Mouse (Mus musculus) layer of hippocampus, adult 9-11 months (tissue): ENCODE results near the gene Hmces.

Experiments used
- DNase-seq: peaks from one replicate; pipeline ENCODE4 v3.0.0; 2022

The Hmces gene

DNA sequence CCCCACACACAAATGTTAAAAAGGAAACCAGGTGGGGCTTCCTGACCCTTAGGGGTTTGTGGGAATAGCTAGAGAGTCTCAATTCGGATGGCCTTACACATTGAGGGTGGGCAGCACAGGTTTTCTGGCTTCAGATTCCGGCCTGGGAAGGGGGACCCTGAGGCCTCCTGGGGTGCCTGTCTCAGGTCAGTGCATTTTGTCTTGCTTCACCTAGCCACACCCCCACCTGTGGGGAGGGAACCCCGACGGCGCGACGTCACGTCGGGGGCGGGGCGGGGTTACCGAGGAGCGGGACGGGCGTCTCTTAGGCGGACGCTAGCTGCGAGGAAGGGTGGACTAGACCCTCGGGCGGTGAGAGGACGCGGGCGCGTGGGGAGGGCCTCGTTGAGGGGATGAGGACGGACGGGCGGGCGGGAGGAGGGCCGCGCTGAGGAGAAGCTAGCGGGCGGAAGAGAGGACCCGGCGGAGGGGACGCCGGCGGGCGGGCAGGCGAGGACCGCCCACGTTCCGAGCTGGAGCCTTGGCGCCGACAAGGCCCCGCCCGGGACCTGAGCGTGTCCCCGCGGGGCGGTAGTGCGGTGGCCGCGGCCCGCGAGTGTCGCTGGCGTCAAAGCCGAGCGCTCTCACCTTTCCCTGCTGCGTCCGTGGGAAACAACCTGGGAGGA lies at the start of gene Hmces:
Gene Hmces (plus strand): TSS at position 275 of the 665 bp plus-strand sequence.
- peak; percentile 44 for DNase-seq

DNA sequence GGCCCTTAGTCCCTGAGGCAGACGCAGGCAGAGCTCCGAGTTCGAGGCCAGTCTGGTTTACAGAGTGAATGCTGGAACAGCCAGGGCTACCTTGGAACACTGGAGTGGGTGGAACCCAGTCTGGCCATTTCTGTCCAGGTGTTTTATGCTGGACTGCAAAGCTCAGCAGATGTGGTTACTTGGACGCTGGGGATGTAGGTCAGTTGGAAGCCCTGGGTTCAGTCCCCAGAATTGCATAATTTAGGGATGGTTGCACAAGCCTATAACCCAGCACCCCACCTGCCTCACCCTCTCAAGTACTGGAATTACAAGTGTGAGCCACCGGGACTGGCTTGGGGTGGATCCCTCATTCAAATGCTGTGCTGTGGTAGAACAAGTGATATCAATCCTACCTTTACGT lies 47.5 kb upstream of the Hmces start:
- DNase-seq = no peak

DNA sequence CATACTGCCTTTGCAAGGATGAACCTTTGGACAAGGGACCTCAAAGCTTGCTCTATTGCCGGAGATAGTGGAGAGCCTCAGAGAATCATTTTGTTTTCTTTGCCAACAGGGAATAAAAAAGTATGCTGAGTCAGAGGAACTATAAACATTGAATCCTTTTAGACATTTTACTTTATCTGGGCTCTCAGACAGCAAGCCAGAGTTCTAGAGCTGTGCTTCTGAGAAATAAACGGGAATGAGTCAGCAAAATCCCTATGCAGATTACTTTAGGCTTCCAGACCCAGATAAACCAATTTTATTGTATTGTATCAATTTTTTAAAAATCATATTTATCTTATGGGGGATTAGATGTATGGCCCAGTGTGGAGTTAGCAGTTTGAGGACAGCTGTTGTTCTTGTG lies 46.5 kb upstream of the Hmces start:
- DNase-seq = no peak

DNA sequence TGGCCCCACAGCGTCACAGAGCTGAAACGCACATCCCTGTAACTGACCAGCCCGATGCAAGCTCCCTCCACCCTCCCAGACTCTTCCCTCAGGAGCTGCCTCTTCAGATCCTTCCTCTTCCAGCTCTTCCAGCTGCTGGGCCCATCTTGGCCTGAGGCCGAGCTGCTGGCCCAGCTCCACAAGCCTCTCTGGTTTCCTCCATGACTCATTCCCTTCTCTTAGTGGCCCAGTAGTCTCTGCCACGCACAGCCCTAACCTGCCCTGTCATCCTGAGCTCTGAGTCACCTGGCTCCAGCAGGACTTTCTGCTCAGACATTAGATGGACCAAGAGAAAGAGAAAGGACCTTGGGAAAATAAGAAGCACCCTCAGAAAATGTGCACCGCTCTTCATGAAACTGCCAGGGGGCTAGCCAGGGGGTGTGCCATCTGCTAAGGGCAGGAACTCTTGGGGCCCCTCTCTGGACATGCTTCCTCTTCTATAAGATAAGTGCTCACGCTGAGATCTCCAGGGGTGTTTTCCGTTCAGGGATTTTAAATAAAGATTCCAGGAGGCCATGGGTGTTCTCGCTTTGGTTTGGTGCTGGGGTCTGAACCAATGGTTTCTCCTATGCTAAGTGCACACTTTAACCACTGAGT lies 44.7 kb upstream of the Hmces start:
- no peak for DNase-seq

DNA sequence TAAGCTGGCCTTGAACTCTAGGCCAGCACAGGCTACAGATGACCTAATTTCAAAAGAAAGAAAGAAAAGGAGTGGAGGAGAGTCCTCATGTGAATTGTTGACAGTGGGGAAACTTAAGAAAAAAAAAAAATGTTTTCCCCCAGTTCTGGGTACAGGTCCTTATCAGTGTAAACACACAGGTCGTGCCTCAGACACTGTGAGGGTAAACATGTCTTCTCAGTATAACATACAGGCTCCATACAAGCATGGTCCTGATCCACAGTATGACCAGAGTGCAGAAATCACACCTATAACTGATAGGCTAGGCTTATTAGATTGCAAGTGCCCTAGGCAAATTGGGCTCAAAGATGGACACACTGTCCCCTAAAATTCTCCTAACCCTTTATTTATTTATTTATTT lies 43.3 kb upstream of the Hmces start:
- no peak for DNase-seq

DNA sequence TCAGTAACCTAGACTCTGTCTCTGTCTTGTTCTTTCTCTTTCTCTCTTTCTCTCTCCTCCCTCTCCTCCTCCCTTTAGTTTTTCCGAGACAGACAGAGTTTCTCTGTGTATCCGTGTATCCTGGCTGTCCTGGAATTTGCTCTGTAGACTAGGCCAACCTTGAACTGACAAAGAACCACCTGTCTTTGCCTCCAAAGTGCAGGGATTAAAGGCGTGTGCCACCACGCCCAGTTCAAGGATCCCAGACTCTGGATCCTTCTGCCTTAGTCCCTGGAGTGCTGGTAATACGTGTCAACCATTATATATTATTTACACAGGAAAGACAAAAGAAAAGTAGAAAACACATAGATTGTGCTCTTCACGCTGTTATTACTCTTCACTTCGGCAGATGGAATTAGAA lies 42.5 kb upstream of the Hmces start:
- DNase-seq = no peak

DNA sequence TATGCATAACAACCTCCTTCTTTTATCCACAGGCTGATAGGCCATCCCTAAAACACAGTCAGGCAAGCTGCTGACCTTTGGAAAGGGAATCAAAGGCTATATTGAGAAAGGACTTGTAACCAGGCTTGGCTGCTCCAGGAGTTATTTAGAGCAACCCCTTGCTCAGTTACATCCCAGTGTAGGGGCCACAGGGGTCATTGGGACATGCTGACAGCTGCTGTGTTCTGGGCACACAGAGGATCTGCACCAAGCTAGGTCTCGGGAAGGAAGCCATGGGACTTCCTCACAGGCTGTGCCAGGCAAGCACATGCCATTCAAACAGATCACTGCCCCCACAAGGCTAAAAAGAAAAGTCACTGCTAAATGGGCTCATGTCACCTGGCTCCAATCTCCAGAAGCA lies 40.6 kb upstream of the Hmces start:
- DNase-seq = no peak

DNA sequence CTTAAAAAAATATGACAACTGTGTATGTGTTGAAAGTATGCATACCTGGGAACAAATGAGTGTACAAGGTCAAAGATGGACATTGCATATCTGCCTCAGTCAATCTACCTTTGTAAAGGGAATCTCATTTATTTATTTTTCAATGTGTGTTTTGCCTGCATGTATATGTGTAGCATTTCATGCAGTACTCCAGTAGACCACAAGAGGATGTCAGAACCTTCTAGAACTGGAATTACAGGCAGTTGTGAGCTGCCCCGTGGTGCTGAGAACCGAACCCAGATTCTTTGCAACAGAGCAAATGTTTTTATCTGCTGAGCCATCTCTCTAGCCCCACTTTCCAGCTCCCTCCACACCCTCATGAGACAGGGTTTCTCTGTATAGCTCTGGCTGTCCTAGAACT lies 39.8 kb upstream of the Hmces start:
- DNase-seq = no peak

DNA sequence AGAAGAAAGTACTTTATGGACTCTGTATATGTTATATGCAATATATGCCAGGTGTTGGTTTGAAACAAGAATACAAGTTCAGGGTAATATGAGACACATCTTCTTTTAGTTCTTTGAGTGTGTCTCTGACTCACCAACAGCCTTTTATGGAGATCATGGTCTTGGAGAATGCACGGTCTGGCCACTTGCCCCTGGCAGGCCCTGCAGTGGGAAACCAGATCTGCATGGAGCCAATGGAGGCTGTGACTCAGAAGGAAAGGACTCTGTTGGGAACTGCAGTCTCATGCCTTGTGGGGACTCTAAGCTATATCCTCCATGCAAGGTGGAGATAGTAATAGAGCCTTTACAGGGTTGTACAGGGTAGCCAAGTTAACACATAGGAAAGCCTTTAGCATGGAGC lies 38.7 kb upstream of the Hmces start:
- DNase-seq = no peak

DNA sequence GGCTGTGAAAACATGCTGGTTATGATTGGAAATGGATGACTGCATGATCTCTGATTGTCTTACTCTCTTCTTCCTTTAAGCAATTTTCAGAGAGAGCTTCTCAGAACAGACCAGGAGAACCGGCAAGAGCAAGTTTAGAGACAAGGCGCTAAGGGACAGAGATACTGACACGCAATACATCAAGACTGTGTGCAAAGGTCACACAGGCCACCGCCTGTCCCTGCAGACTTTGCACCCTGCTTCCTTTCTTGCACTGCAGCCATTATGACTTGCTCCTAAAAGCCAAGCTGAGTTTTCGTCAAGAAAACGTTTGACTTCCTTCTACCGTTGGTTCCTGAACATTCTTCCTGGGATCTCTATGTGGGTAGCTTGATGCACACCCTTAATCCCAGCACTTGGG lies 38.2 kb upstream of the Hmces start:
- no peak for DNase-seq

DNA sequence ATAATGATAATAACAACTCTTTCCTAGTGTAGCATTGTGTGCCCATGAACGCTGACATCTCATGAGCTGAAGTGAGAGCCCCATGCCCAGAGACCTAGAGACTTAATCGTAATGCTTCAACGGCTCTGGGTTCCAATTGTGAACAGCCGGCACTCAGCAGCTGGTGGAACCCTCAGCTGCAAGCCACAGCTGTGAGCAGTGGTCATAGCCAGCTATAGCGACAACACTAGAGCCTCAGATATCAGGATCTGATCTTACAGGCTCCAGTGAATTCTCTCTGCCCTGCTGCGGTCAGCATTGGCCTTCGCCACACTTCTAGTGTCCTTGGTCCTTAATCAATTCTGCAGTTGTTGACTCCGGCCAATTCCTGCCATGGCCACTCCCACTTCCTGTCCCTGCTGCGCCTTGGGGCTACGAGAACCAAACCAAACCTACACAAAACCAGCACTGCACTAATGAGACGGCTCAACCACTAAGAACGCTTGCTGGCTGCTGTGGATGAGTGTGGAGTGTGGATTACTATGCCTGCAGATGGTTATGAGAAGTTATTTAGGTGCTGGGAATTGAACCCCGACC lies 37.6 kb upstream of the Hmces start:
- DNase-seq = no peak

DNA sequence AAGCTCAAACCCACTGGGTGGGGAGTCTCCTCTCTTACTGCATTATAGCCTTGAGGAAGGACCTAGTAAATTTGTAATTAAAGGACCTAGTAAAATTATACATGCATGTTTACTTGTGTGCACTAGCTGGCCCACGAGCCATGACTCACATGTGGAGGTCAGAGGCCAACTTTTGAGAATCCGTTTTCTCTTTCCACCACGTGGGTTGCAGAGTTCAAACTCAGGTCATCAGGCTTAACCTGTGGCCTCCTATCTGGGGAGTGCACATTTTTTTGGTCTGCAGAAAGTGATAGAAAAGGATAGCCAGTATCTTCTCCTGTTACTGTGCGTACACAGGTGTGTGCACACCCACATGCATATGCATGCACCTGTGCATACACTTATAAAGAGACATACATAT lies 34.7 kb upstream of the Hmces start:
- DNase-seq = no peak

DNA sequence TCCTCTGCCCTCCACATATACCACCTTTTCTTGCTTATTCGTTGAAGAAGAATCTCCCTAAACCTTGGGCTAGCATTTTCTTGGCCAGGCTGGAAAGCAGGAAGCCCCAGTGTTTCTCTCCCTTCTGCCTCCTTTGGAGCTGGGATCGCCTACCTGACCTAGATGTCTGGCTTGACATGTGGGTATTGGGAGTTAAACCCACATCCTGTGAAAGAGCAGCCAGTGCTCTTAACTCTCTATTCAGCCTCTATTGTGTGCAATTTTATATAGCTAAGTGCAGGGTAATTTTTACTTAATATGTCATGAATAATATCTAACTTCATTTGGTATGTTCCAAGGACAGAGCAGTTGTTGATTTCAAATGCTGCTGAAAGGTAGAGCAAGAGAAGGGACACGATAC lies 34.1 kb upstream of the Hmces start:
- no peak for DNase-seq

DNA sequence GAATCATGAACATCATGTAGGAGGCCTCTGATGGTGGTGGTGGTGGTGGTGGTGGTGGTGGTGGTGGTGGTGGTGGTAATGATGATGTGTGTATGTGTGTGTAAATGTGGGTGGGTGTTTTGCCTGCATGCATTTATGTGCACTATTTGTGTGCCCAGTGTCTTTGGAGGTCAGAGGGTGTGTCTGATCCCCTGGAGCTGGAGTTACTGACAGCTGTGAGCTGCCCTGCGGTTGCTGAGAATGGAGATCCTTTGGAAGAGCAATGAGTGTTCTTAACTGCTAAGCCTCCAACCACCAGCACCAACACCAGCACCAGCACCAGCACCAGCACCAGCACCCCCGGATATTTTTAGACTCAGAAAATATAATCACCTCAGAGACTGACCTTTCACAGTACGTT lies 31.5 kb upstream of the Hmces start:
- no peak for DNase-seq

DNA sequence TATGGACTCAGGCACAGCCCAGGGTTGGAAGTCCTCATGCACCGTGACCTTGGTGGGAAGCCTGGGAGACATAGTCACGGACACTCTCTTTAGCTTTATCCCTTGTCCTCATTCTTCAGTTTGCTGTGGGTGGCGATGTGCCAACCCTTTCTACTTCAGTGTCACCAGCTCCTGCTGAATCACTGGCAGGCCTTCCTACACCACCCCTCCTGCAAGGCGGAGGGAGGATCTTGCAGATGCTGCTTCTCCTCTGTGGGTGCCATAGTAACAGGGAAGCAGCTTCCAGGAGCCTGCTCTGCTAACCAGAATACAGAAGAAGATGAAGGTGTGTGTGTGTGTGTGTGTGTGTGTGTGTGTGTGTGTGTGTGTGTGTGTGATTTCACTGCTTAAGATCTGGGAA lies 30.9 kb upstream of the Hmces start:
- peak; percentile 87 for DNase-seq

DNA sequence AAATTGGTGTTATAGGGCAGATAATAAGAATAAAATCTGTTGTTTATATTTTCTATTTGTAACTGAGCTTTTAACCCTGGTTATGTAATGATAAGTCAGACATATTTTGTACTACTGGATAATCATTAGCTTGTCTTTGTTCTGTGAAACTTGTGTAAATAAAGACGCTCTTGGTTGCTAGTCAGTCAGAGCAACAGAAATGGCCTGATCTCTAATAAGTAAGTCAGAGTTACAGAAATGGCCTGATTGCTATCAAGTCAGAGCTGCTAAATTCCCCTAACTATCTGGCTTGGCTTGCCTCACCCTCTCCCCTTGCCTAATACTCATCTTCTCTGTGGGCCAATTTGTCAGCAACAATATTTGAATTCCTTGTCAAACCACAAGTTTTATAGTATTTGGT lies 27.0 kb upstream of the Hmces start:
- no peak for DNase-seq

DNA sequence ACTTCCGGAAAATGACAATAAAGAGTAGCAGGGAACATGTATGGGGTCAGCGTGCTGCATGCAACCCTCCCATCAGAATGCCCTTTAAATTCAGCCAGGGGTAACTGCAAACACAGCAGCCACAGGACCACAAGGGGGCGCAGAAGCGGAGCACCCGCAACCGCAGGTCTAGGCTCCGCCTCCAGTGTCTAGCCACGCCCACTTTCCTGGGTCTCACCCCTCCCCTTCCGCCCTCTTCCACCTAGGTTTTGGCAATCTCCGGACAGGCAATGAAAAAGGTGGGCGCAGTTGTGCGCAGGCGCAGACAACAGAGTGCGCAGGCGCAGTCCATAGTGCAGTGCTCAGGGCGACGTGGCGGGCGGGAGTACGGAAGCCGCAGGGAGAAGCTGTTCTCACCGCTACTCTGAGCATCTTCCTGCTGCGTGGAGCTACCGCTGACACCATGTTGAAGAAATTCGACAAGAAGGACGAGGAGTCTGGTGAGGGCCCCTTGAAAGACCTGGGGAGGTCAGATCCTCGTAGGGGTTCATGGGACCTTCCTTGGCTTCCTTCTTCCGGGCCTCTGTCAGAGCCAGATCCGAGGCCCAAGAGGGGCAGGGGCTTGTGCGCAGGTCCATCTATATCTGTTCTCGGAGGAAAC lies 26.0 kb upstream of the Hmces start, which contains the start of gene Copg1:
Gene Copg1 (plus strand): TSS at position 221 of the 640 bp plus-strand sequence.
- DNase-seq = peak; percentile 99

DNA sequence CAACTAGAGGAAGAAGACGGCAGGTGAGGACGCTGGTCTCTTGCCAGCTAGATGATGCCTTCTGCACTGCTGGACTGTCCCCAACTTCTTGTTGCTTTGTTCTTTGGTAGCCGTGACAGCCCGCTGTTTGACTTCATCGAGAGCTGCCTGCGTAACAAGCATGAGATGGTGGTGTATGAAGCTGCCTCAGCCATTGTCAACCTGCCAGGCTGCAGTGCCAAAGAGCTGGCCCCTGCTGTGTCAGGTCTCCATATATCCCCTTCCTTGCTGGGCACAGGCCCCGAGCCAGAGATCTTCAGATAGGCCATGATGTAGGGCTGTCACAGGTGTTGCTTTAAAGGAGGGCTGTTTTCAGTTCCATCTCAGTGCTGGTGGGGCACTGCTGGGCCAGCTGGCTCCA lies 19.8 kb upstream of the Hmces start:
- no peak for DNase-seq

DNA sequence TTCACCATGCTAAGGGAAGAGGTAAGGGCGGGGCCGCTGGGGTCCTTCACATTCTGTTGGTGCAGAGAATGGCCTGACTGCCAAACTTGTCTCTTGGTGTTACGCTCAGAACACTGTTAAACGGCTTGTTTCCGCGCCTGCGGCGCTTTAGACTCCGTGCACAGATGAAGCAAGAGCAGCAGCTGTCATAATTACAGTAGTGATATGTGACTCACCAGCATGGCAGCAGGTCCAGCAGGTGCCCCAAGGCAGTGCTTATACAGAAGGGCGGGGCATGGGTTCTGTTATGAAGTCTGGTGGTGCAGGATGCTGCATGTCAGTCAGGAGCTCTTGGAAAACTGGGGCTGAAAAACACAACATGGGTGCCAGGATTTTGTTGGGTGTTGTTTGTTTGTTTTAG lies 15.7 kb upstream of the Hmces start:
- peak; percentile 76 for DNase-seq

DNA sequence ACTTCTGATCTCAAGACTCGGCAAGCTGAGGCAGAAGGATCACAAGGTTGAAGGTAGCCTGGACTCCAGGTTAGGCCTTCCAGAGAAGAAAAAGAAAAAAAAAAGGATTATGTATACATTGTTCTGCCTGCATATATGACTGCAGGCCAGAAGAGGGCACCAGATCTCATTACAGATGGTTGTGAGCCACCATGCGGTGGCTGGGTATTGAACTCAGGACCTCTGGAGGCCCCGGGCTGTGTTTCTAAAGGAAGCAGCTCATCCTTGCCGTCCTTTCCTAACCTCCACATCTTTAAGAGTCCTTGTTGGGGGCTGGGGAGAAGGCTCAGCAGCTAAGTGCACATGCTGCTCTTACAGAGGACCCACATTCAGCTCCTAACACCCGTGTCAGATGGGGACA lies 7.1 kb upstream of the Hmces start:
- DNase-seq = no peak

DNA sequence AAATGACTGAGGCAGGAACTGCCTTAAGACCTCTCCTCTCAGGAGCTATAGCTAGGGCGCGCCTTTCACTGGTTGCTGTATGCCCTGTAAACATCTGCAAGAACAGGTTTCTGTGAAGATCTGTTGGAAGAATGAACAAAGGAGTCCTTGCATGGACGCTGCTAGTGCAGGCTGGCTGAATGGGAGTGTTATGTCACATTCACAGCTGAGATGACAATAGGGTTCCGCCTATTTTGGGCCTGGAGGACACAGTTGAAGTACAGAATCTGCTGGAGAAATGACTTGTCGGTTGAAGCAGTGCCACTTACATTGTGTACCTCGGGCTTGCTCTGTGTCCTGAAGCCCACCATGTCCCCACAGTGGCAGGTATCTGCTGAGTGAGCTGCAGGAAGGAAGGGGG lies 4.6 kb upstream of the Hmces start:
- no peak for DNase-seq

DNA sequence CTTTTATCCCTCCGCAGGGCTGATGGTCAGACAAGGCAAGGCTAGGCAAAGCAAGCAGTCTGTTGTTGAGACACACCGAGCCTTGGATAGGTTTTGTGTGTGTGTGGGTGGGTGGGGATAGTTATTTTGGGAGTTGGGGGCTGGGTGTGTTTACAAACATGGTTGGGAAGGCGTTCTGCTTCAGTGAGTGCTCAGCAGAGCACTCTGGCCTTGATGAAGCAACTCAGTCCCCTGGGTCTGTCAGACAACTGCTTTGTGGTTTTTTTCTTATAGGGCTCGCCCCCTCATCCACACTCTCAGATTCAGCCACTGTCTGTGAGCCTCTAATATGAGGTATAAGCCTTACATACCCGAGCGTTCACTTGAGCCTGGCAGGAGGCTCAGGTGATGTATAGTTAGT lies 2.2 kb upstream of the Hmces start:
- DNase-seq = no peak

DNA sequence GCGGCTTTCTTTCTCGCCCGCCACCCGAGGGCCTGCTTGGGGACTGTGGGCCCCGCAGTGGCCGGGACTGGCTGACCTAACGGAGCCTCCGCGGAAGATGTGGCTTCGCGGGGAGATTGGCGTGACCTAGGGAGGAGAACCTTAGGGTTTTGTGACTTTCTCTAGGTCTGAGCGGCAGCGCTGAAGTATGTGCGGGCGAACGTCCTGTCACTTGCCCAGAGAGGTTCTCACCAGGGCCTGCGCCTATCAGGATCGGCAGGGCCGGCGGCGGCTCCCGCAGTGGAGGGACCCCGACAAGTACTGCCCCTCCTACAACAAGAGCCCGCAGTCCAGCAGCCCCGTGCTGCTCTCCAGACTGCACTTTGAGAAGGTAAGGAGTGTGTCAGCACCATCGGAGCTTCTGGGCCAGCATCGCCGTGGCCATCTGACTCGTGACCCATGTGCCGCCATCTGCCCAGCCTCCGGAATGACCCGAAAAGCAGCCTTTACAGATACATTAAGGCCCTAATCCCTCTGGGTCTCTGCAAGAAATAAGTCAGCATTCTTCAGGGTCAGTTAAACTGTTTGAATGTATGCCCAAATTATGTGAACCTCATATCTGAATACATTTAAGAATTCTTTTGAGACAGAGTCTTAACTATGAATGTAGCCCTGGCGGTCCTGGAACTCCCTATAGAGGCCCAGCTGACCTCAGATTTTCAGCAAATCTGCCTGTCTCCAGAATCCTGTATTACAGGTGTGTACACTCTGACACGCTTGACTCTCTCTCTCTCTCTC lies 779 bp downstream of the Hmces start:
- no peak for DNase-seq
